Mouse (Mus musculus): ENCODE results near the gene Tmem132b. TPM values are rescaled to one million over a fixed set of nuclear protein-coding genes. Genes with fewer than 3 reads are reported as not detected.

The Tmem132b gene
- polyA plus RNA-seq, 1 experiment: 0.02 TPM

GRCm38 (mm10) chr5:125802801-125803200, 271.2 kb downstream of the Tmem132b start:
- Histone ChIP-seq H3K27ac (ENCODE audit: insufficient read depth, low read length) (no peak overlapping the region), H3K36me3 (ENCODE audit: control insufficient read depth, insufficient read depth, low read length) (no peaks in the 10 kb centered on the region), H3K27me3 (ENCODE audit: control insufficient read depth, insufficient read depth, low read length) (no peaks in the 10 kb centered on the region), H3K4me3 (ENCODE audit: extremely low read depth, insufficient read depth, insufficient read length) (no peak overlapping the region), H3K4me1 (ENCODE audit: control insufficient read depth, insufficient read depth, insufficient read length) (no peaks in the 10 kb centered on the region)
- 81% methylated on average over 7 of the region's 7 CpGs for WGBS
- TF ChIP-seq POLR2A (IDR thresholded peaks at IDR 0.05; ENCODE audit: low read depth, low read length) (no peak), CTCF (IDR thresholded peaks at IDR 0.05; ENCODE audit: extremely low read depth, insufficient read depth, insufficient read length, insufficient replicate concordance) (no peak)
- DNase-seq (ENCODE audit: low read depth in 1 of 2, low spot score in 2 of 2): no peak

GRCm38 (mm10) chr5:125805327-125805726, 273.8 kb downstream of the Tmem132b start:
- Histone ChIP-seq H3K4me1 (ENCODE audit: control insufficient read depth, insufficient read depth, insufficient read length) (no peaks in the 10 kb centered on the region), H3K27ac (ENCODE audit: insufficient read depth, low read length) (no peak overlapping the region), H3K36me3 (ENCODE audit: control insufficient read depth, insufficient read depth, low read length) (no peaks in the 10 kb centered on the region), H3K4me3 (ENCODE audit: extremely low read depth, insufficient read depth, insufficient read length) (no peak overlapping the region), H3K27me3 (ENCODE audit: control insufficient read depth, insufficient read depth, low read length) (no peaks in the 10 kb centered on the region)
- 35% methylated on average over 5 of the region's 5 CpGs for WGBS
- DNase-seq (ENCODE audit: low read depth in 1 of 2, low spot score in 2 of 2): no peak
- TF ChIP-seq CTCF (IDR thresholded peaks at IDR 0.05; ENCODE audit: extremely low read depth, insufficient read depth, insufficient read length, insufficient replicate concordance) (no peak), POLR2A (IDR thresholded peaks at IDR 0.05; ENCODE audit: low read depth, low read length) (no peak)

GRCm38 (mm10) chr5:125807861-125808260, 276.3 kb downstream of the Tmem132b start:
- H3K4me3 ChIP-seq (ENCODE audit: extremely low read depth, insufficient read depth, insufficient read length): no peak overlapping the region
- no peak overlapping the region for H3K27ac ChIP-seq (ENCODE audit: insufficient read depth, low read length)
- no peak for DNase-seq (ENCODE audit: low read depth in 1 of 2, low spot score in 2 of 2)
- no peaks in the 10 kb centered on the region for H3K27me3 ChIP-seq (ENCODE audit: control insufficient read depth, insufficient read depth, low read length)
- 83% methylated on average over 5 of the region's 5 CpGs for WGBS
- no peak for TF ChIP-seq CTCF (IDR thresholded peaks at IDR 0.05; ENCODE audit: extremely low read depth, insufficient read depth, insufficient read length, insufficient replicate concordance)
- TF ChIP-seq POLR2A (IDR thresholded peaks at IDR 0.05; ENCODE audit: low read depth, low read length): no peak
- no peaks in the 10 kb centered on the region for H3K4me1 ChIP-seq (ENCODE audit: control insufficient read depth, insufficient read depth, insufficient read length)
- no peaks in the 10 kb centered on the region for H3K36me3 ChIP-seq (ENCODE audit: control insufficient read depth, insufficient read depth, low read length)

- no peaks in the 10 kb centered on the region for H3K36me3 ChIP-seq (ENCODE audit: control insufficient read depth, insufficient read depth, low read length)
- no peak for DNase-seq (ENCODE audit: low read depth in 1 of 2, low spot score in 2 of 2)
- TF ChIP-seq POLR2A (IDR thresholded peaks at IDR 0.05; ENCODE audit: low read depth, low read length) (no peak), CTCF (IDR thresholded peaks at IDR 0.05; ENCODE audit: extremely low read depth, insufficient read depth, insufficient read length, insufficient replicate concordance) (no peak)
- no peak overlapping the region for H3K4me3 ChIP-seq (ENCODE audit: extremely low read depth, insufficient read depth, insufficient read length)
- no peaks in the 10 kb centered on the region for H3K27me3 ChIP-seq (ENCODE audit: control insufficient read depth, insufficient read depth, low read length)
- H3K27ac ChIP-seq (ENCODE audit: insufficient read depth, low read length): no peak overlapping the region
- WGBS: 78% methylated on average over 3 of the region's 3 CpGs
- H3K4me1 ChIP-seq (ENCODE audit: control insufficient read depth, insufficient read depth, insufficient read length): no peaks in the 10 kb centered on the region
Measured at GRCm38 (mm10) chr5:125829342-125829741, 297.8 kb downstream of the Tmem132b start.

GRCm38 (mm10) chr5:125835890-125836289, 304.3 kb downstream of the Tmem132b start:
- TF ChIP-seq POLR2A (IDR thresholded peaks at IDR 0.05; ENCODE audit: low read depth, low read length): no peak
- no peaks in the 10 kb centered on the region for H3K27me3 ChIP-seq (ENCODE audit: control insufficient read depth, insufficient read depth, low read length)
- no peak overlapping the region for H3K27ac ChIP-seq (ENCODE audit: insufficient read depth, low read length)
- H3K4me1 ChIP-seq (ENCODE audit: control insufficient read depth, insufficient read depth, insufficient read length): no peaks in the 10 kb centered on the region
- no peak for DNase-seq (ENCODE audit: low read depth in 1 of 2, low spot score in 2 of 2)
- H3K36me3 ChIP-seq (ENCODE audit: control insufficient read depth, insufficient read depth, low read length): no peaks in the 10 kb centered on the region
- 68% methylated on average over 1 of the region's 1 CpGs for WGBS
- H3K4me3 ChIP-seq (ENCODE audit: extremely low read depth, insufficient read depth, insufficient read length): no peak overlapping the region

GRCm38 (mm10) chr5:125836761-125837160, 305.2 kb downstream of the Tmem132b start:
- Histone ChIP-seq H3K27me3 (ENCODE audit: control insufficient read depth, insufficient read depth, low read length) (no peaks in the 10 kb centered on the region), H3K4me3 (ENCODE audit: extremely low read depth, insufficient read depth, insufficient read length) (no peak overlapping the region), H3K27ac (ENCODE audit: insufficient read depth, low read length) (no peak overlapping the region), H3K4me1 (ENCODE audit: control insufficient read depth, insufficient read depth, insufficient read length) (no peaks in the 10 kb centered on the region), H3K36me3 (ENCODE audit: control insufficient read depth, insufficient read depth, low read length) (no peaks in the 10 kb centered on the region)
- no peak for DNase-seq (ENCODE audit: low read depth in 1 of 2, low spot score in 2 of 2)
- TF ChIP-seq POLR2A (IDR thresholded peaks at IDR 0.05; ENCODE audit: low read depth, low read length) (no peak), CTCF (IDR thresholded peaks at IDR 0.05; ENCODE audit: extremely low read depth, insufficient read depth, insufficient read length, insufficient replicate concordance) (no peak)
- WGBS: 84% methylated on average over 5 of the region's 5 CpGs

Other genes starting within 250 kb of the Tmem132b start
- gene Scarb1, start 190.7 kb upstream of the Tmem132b start, polyA plus RNA-seq (2012; rRNA removed): 76.0 and 93.6 TPM in 2 replicates
- 0.08 and 0.15 TPM in 2 replicates for gene Gm10382, start 142.5 kb upstream of the Tmem132b start, polyA plus RNA-seq (2012; rRNA removed)
- 316 and 423 TPM in 2 replicates for gene Ubc, start 141.6 kb upstream of the Tmem132b start, polyA plus RNA-seq (2012; rRNA removed)
- 17.0 and 21.0 TPM in 2 replicates for gene Dhx37, start 97.7 kb upstream of the Tmem132b start, polyA plus RNA-seq (2012; rRNA removed)
- 21.2 and 21.5 TPM in 2 replicates for gene Bri3bp, start 90.2 kb upstream of the Tmem132b start, polyA plus RNA-seq (2012; rRNA removed)
- gene Aacs, start 56.0 kb upstream of the Tmem132b start, polyA plus RNA-seq (2012; rRNA removed): 23.4 and 27.1 TPM in 2 replicates